ENCODE assay signal across 8 mouse cellular contexts in the genomic region with DNA sequence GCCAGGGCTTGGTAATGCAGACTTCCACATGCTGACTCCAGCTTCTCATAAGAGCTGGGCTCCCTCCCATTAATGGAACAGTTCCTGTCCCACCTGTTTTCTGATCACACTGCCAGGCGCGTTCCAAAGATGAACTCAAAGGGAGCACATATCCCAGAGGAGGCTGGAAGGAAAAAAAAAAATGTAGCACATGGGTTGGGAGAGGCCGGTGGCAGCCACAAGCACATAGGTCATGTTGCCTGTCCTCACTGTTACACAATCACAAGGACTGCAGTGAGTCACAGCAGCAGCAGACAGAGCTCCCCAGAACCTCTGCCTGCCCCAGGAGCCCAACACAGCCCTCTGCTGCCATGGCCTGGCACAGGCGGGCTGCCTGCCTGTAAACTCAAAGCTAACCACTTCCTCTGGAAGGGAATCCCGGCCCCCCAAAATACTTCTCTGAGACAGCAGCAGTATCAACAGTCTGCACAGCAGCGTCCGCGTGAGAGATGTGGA.
DNase-seq lines count a peak whose midpoint lies in the region; ATAC-seq and TF ChIP-seq lines count a peak whose summit lies in the region.

No protein-coding gene starts in this region.

- H3K36me3 ChIP-seq in limb, embryonic 12.5 days = no peaks in the 10 kb centered on the region

- peak overlapping the region; percentile 61 for H3K4me3 ChIP-seq in gastrocnemius, adult 2 months
- no peak overlapping the region for H3K4me3 ChIP-seq in limb, embryonic 12.5 days (replicated peaks)

- peaks cover 22% of the 10 kb centered on the region for H3K4me1 ChIP-seq in limb, embryonic 12.5 days (replicated peaks)

- no peaks in the 10 kb centered on the region for H3K27me3 ChIP-seq in limb, embryonic 12.5 days

- no peak overlapping the region for H3K4me2 ChIP-seq in limb, embryonic 12.5 days

- H3K9ac ChIP-seq in limb, embryonic 12.5 days (replicated peaks) = no peak overlapping the region

- no peak for ATAC-seq in limb, embryonic 12.5 days (ENCODE audit: insufficient number of reproducible peaks, insufficient read depth, low FRiP score, low TSS enrichment, low read depth)
- ATAC-seq in monocyte, adult 5-6 weeks (replicated peaks; ENCODE audit: insufficient number of reproducible peaks, low FRiP score, low TSS enrichment, poor library complexity, severe bottlenecking) = peak; percentile 91

- TF ChIP-seq CTCF in gastrocnemius, adult 2 months (IDR thresholded peaks at IDR 0.05) = peak; percentile 54

- H3K27ac ChIP-seq in gastrocnemius, adult 2 months = peak overlapping the region; percentile 98
- H3K27ac ChIP-seq in limb, embryonic 12.5 days = 0 out of 2 replicates have a peak overlapping the region, but pooled peaks have one; percentile 8

- DNase-seq in ovary, adult 18-20 months (ENCODE audit: low spot score) = peak; percentile 53
- DNase-seq in ovary, postnatal 10 days (ENCODE audit: low spot score) = no peak
- peak; percentile 88 for DNase-seq in gastrocnemius, adult 2 months
- peak; percentile 34 for DNase-seq in yolk sac, embryonic 10.5 days (ENCODE audit: low spot score)
- no peak for DNase-seq in testis, postnatal 10 days (ENCODE audit: low spot score)
- no peak for DNase-seq in layer of hippocampus, adult 8-10 months (ENCODE audit: low spot score in 2 of 2)

- WGBS in limb, embryonic 12.5 days = 60% methylated on average over 8 of the region's 8 CpGs

- H3K9me3 ChIP-seq in limb, embryonic 12.5 days = 0 out of 2 replicates have a peak, but pooled peaks cover 6% of the 10 kb centered on the region

- intact Hi-C loops in gastrocnemius, adult 2 months (cut with DNase I) = loop anchor here (1.0 to 2.0 kb wide), 3 partner anchors 23 to 113 kb away; no protein-coding TSS in a partner anchor

Comparison
In these comparisons a context has a peak if more than half of its experiments do, and no peak if none do; other contexts are left out.
1. DNase-seq: peak in ovary, adult 18-20 months (single experiment), gastrocnemius, adult 2 months (single experiment) and yolk sac, embryonic 10.5 days (single experiment); none in ovary, postnatal 10 days (single experiment), testis, postnatal 10 days (single experiment) and layer of hippocampus, adult 8-10 months (0 of 2).